Mouse (Mus musculus) kidney, postnatal 25 days (tissue): ENCODE measurements around the gene Rnf5.

Experiments used
- DNase-seq, 2 experiments: peaks; one replicate each; pipeline ENCODE4 v3.0.0; 2021; ENCODE audit warnings: mixed read lengths in 2 of 2

Rnf5 gene

DNA sequence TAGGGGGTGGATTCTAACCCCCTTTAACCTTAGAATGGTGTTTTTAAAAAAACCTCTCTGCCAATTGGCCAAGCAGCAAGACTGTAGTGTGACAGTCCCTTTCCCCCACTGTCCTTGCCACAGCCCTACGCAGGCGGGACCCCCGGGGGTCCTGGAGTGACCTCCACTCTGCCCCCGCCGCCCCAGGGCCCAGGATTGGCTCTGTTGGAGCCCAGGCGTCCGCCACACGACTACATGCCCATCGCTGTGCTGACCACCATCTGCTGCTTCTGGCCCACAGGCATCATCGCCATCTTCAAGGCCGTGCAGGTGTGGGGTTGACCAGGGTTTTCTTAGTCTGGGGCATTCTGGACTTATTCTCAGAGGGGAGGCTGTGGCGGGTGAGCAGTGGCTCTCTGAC is 28.2 kb upstream of the Rnf5 start:
- DNase-seq = peak in 1 of 2 experiments; percentile 37

DNA sequence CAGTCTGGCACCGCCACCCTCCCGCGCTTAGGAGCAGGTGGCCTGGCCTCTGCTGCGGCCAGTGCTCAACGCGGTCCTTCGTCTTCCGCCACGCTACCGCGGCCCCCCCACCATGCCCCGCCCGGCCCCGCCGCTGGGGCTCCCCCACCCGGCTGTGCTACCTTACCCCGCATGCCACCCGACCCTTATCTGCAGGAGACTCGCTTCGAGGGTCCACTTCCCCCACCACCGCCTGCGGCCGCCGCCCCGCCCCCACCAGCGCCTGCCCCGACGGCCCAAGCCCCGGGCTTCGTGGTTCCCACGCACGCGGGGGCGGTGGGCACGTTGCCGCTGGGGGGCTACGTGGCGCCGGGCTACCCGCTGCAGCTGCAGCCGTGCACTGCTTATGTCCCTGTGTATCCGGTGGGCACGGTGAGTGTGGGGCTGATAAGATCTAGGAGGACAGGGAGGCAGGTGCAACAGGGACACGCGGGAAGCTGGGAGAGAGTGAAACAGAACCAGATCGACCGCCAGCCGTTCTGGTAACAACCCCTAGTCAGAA is 27.3 kb upstream of the Rnf5 start:
- peak in 1 of 2 experiments; percentile 43 for DNase-seq

- DNase-seq = peak in 1 of 2 experiments; percentile 27
Measured at GRCm38 (mm10) chr17:34629796-34630603, 26.5 kb upstream of the Rnf5 start.

DNA sequence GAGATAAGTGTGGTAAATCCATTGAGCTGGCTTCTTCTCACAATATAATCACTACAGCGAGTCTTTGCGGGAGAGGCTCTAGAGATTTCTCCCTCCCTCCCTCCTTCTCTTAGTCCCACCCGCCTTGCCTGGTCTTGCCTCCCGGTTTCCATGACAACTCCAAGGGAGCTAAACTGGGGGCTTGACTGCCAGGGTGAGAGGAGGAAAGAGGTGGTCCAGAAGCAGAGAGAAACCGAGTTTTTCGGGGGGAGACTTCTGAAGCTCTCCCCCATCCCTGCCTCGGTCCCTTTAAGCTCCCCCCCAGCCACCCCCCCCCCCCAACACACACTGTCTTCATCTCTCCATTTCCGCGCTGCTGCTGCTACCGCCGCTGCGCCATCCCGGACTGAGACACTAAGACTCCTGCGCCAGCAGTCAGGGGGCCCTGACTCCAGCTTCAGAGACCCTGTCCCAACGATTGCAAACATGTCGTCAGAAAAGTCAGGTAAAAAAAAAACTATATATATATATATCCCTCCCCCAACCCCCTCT is 25.8 kb upstream of the Rnf5 start, which contains the start of gene Prrt1:
Gene Prrt1 (plus strand): TSS at position 313 of the 531 bp plus-strand sequence.
- DNase-seq = peak in 1 of 2 experiments; percentile 40

GRCm38 (mm10) chr17:34628644-34628967 is 25.1 kb upstream of the Rnf5 start:
- no peak for DNase-seq

DNA sequence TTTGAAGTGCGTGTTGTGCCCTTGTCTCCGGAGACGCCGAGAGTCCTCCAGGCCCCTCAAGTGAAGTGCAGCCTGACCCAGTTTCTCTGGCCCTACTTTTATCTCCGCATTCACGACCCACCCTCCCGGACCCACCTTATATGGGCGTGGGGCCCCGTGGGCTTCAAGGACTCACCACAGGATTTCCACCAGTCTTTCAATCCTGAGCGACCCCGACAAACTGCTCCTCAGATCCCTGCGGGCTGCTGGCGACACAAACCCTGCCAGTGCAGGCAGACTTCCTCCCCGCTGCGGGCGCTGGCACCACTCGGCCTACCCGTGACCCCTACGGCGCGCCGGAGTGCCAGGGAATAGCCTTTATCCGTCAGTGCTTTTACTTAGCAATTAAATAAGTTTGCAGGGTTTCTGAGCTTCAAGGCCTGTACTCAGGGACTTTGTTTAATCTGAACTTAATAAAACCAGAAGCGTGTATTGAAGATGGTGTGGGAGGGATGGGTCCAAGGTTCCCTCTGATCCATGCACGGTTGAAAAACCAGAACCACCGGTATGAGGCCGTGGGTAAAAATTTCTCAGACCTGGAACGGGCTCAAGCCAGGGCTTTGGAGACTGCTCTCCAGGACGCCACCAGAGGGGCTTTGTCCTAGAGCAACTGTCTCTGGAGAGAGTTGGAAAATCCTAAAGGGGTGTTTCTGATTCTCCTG is 24.6 kb upstream of the Rnf5 start, which contains the start of gene Ppt2:
Gene Ppt2 (minus strand): TSS at position 568 of the 701 bp plus-strand sequence.
- DNase-seq = peak; percentile 65 to 81

- DNase-seq = peak; percentile 91 to 96
Measured at GRCm38 (mm10) chr17:34627093-34627942, 23.8 kb upstream of the Rnf5 start.

GRCm38 (mm10) chr17:34626773-34627092 is 23.2 kb upstream of the Rnf5 start:
- DNase-seq = peak in 1 of 2 experiments; percentile 36

DNA sequence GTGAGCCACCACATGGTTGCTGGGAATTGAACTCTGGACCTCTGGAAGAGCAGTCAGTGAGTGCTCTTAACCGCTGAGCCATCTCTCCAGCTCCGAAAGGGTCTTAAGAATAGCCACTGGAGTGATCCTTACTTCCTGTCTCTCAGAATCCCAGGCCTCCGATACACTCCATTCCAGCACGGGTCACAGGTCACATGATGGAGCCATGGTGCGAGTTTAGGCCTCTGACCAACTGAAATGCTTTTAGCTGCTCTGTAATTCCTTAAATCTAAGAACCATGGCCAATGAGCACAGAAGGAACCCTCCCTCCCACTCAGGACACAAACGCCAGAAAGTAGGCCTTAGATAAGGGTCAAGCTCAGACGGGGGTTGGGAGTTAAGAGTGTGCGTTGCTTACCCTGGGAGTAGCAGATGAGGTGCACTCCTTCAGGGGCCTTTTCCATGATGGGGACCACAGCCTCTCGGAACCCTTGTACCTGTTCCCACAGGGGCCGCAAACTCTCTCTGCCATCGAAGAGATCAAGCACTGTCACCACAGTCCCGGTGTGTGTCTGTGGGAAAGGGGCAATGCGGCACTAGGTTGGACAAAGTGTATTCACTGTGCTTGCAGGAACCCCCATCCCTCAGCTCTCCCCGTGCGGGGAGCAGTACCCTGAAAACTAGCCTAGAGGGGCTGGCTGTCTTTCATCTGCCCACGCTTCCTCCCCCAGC is 22.7 kb upstream of the Rnf5 start:
- DNase-seq = peak in 1 of 2 experiments; percentile 49

DNA sequence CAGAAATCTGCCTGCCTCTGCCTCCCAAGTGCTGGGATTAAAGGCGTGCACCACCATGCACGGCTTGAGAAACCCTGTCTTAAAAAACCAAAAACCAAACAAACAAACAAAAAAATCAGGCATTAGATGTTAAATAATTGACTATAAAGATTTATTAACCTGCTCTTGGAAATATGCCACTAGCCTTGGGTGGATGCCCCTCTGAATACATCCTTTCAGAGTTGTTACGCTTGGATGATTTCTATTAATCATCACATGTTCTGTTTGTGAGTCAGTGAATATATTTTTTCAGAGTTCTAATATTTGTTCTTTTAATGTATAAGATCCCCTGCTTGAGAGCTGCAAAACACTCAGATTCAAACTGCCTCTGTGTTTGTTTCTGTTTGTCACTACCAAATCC is 21.5 kb upstream of the Rnf5 start:
- no peak for DNase-seq

GRCm38 (mm10) chr17:34623161-34623560 is 19.7 kb upstream of the Rnf5 start:
- no peak for DNase-seq

GRCm38 (mm10) chr17:34621006-34621405 is 17.5 kb upstream of the Rnf5 start:
- no peak for DNase-seq

DNA sequence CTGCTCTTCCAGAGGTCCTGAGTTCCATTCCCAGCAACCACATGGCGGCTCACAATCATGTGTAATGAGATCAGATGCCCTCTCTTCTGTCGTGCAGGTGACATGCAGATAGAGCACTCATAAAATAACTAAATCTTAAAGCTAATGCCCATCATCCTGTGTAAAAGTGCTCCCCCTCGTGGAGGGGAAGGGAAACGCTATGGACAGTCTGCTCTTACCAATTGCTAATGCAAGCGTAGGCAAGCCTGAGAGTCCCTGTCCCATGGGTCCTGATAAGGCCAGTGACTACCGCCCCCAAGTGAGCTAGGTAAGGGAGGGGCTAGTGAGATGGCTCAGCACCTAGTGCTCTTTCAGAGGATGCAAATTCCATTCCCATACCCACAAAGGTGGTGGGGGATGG is 15.5 kb upstream of the Rnf5 start:
- peak; percentile 79 to 84 for DNase-seq

DNA sequence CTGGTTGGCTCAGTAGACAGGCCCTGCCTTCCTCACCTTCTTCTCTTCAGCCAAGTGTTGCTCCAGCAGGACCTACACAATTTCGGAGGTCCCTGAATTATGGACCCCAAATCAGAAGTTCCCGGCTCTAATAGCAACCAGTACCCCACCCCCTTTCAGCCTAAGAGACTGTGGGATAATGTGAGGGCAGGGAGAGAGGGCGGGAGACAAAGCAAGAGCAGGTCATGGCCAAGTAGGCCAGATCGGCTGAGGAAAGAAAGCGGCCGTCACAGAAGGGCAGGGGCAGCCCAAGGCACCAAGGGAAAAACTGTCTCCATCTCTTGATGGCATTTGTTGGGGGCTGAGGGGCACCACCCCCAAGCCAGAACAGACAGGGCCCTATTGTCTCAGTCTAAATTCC is 12.4 kb upstream of the Rnf5 start, which contains the start of gene Egfl8:
Gene Egfl8 (minus strand): TSS at position 101 of the 400 bp plus-strand sequence.
- no peak for DNase-seq

DNA sequence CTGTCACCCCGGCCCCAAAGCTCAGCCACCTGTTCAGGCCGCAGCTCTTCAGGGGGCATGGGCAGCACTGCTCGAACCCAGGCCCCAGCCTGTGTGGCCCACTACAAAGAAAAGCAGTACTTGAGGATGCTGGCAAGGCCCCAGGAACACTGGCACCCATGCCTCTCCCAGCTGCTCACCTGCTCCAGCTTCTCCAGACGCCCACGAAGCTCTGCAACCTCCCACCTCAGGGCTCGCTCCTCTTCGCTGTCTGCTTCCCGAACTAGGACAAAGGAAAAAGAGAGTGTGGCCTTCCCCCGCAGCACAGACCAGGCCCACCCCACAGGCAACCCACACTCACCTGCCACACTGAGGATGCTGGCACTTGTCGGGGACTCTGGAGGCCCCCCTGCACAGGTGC is 10.3 kb upstream of the Rnf5 start:
- peak in 1 of 2 experiments; percentile 41 for DNase-seq

DNA sequence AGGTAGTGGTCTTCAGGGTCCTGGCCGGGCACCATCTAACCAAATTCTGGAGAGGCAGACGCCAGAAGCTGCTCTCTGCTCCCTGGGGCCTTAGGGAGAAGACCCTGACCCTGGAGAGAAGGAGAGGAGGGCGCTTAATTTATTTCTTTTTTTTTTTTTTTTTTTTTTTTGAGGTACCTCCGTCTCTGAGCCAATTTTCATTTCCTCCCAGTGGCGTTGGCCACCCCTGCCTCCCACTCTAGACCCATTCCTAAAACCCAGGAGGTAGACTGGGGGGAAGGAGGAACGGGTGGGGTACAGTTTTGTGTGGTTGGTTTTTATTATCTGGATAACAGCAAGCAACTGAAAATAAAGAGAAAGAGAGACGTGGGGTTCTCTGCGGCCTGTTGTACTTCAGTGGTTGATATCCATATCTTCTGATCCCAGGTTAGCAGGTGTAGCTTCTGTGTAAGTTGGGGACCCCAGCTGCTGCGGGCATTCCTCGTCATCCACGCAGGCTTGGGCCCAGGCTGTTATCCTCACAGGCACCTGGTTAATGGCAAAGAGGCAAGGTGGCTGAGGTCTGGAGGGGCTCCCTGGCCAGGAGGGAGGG is 9.7 kb upstream of the Rnf5 start:
- no peak for DNase-seq

- no peak for DNase-seq
Measured at GRCm38 (mm10) chr17:34611050-34611449, 7.6 kb upstream of the Rnf5 start.

DNA sequence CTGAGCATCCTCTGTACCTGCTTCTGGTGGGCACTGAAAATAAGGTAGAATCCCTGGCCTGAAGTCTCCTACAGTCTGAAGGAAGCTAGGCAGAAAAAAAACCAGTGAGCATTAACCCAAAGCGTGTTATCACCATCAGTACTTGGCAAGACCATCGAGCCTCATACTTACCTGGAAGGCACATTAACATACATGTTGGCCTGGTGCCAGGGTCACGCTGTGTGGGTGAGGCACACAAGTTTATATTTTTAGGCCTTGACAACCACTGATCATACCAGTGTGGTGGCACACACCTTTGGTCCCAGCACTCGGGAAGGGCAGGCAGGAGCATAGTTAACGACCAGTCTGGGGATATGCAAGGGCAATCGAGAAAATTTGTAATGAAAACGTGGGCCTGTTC is 4.5 kb upstream of the Rnf5 start:
- DNase-seq = peak; percentile 58 to 68

GRCm38 (mm10) chr17:34606186-34607039 is 2.9 kb upstream of the Rnf5 start:
- DNase-seq = peak in 1 of 2 experiments; percentile 44

DNA sequence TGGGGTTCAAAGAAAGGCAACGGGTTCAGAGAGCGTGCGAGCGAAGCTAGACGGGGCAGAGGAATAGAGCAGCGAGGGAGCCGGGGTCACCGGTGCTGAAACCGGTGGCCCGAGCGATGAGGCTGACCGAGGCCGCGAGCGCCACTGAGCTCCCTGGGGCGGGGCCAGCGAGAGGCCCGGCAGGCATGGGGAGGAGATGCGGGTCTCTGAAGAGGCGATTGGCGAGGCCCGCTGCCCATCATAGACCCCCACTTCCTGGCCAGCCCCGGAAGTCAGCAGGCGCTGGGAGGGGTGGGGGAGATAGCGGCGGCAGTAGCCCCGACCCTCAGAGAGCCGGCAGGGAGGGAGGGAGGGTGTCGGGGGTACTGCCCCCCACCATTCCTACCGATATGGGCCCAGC is 2.1 kb upstream of the Rnf5 start:
- DNase-seq = peak; percentile 98 to 99
